Mouse (Mus musculus): ENCODE data around the gene Nhp2. TPM values are rescaled to one million over a fixed set of nuclear protein-coding genes. Genes with fewer than 3 reads are reported as not detected.
"Not testable (repeated sequence)": the region's sequence is repeated elsewhere in the genome, so short reads cannot be mapped to it uniquely, and the experiment has no call there.

Nhp2 gene
- total RNA-seq, 2 experiments from 2014 or later = 50.1 to 53.0 TPM

- no peak for DNase-seq (ENCODE audit: low spot score in 2 of 2)
These were observed 35.4 kb downstream of the Nhp2 start for GRCm38 (mm10) chr11:51654891-51655290.

- no peak for DNase-seq (ENCODE audit: low spot score in 2 of 2)
These were observed 37.4 kb downstream of the Nhp2 start for GRCm38 (mm10) chr11:51656798-51657521.

DNA sequence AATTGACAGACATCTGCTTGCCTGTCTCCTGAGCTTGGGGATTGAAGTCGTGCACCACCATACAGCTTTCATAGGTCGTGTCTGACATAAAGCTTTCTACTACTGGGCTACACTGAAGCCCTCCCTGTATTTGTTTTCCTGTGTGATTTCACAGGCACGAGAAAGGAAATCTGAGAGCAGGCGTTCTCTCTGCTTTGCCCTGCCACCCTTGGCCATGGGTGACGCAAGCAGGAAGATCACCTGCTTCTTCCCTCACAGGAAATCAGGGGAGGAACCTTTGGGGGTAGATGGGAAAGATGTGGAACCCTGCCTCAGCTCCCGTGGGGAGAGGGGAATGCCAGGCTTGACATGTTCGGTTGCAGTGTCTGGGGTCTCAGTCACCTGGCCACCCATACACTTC is 38.8 kb downstream of the Nhp2 start:
- no peak for DNase-seq (ENCODE audit: low spot score in 2 of 2)

- no peak for DNase-seq (ENCODE audit: low spot score in 2 of 2)
These were observed 39.2 kb downstream of the Nhp2 start for GRCm38 (mm10) chr11:51658705-51659104.

DNA sequence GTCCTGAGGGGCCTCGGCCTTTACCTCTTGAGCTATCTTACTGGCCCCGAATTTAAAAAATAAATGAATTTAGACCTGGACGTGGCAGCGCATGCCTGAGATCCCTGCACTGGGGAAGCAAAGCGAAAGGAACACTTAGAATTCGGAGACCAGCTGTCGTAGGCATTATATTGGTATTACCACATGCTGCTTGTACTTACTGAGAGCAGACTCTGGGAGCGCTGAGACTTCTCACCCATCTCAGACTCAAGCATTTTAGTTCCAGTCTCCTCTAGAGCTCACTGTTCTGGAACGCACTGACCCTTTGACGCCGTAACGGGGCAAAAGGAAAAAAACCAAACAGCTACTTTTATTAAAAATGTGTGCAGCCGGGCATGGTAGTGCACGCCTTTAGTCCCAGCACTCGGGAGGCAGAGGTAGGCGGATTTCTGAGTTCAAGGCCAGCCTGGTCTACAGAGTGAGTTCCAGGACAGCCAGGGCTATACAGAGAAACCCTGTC is 42.4 kb downstream of the Nhp2 start:
- DNase-seq (ENCODE audit: low spot score in 2 of 2) = no peak

- DNase-seq (ENCODE audit: low spot score in 2 of 2) = no peak
These were observed 43.1 kb downstream of the Nhp2 start for GRCm38 (mm10) chr11:51662632-51663031.

- not testable (repeated sequence) for DNase-seq (ENCODE audit: low spot score in 2 of 2)
These were observed 45.2 kb downstream of the Nhp2 start for GRCm38 (mm10) chr11:51664747-51665146.

DNA sequence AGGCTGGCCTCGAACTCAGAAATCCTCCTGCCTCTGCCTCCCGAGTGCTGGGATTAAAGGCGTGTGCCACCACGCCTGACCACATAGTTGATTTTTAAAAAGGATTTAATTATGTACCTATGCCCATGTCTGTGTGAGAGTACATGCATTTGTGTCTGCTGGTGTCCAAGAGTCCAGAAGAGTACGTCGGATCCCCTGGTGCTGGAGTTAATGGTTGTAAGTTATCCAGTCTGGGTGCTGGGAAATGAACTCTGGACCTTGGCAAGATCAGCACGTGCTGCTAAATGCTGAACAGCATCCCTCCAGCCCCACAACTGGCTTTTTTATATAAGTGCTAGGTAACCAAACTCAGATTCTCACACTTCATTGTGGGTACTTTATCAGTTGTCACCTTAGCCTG is 51.3 kb downstream of the Nhp2 start:
- no peak for DNase-seq (ENCODE audit: low spot score in 2 of 2)

GRCm38 (mm10) chr11:51671376-51671775 is 51.8 kb downstream of the Nhp2 start:
- no peak for DNase-seq (ENCODE audit: low spot score in 2 of 2)

DNA sequence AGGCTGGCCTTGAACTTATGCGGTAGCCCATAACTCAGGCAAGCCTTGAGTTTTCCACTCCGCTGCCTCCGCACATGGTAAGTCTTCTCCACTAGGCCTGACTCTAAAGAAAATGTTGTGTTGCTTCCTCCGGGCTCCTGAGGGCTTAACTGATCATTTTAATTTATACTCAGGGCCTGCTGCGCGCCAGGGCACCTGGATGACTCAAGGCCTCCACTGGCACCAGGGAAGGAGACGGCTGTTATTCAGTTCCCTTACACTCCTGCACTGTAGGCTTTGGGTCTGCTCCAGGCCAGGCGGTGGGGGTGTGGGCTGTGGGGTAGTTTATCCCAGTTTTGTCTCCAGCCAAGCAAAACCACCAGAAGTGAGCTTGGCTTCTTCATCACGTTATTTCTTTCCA is 53.8 kb downstream of the Nhp2 start:
- no peak for DNase-seq (ENCODE audit: low spot score in 2 of 2)

Other genes starting within 250 kb of the Nhp2 start
- gene Phykpl, start 35.0 kb upstream of the Nhp2 start, total RNA-seq (2021) = 10 to 100 TPM in 1 of 2 experiments, 1 to 10 TPM in 1; 9.1 to 11.7 TPM
- gene Hnrnpab, start 12.9 kb upstream of the Nhp2 start, total RNA-seq (2021) = 100 to 1,000 TPM; 166 to 174 TPM
- gene Rmnd5b, start 16.2 kb downstream of the Nhp2 start, total RNA-seq (2021) = 10 to 100 TPM; 60.5 to 65.1 TPM
- 10 to 100 TPM; 11.4 to 12.1 TPM for gene N4bp3, start 31.1 kb downstream of the Nhp2 start, total RNA-seq (2021)
- gene D930048N14Rik, start 31.2 kb downstream of the Nhp2 start, total RNA-seq (2021) = 1 to 10 TPM in 1 of 2 experiments, under 1 TPM in 1; 0.88 to 1.3 TPM
- 10 to 100 TPM; 32.6 to 37.7 TPM for gene 0610009B22Rik, start 69.1 kb downstream of the Nhp2 start, total RNA-seq (2021)
- 10 to 100 TPM; 23.1 to 23.7 TPM for gene Sec24a, start 143.9 kb downstream of the Nhp2 start, total RNA-seq (2021)
- 10 to 100 TPM; 71.8 to 74.5 TPM for gene Sar1b, start 144.0 kb downstream of the Nhp2 start, total RNA-seq (2021)
- 10 to 100 TPM; 14.5 to 15.0 TPM for gene Jade2, start 237.9 kb downstream of the Nhp2 start, total RNA-seq (2021)